Mouse (Mus musculus) heart, embryonic 14.5 days (tissue): ENCODE measurements around the gene Limd2. TPM values are rescaled to one million over a fixed set of nuclear protein-coding genes. Genes with fewer than 3 reads are reported as not detected.
A peak's percentile ranks its signal among the peaks of the same experiment; 100 is the strongest.

ENCODE experiments used
- ATAC-seq: fragments of 200-750 bp; cut with Nextera tagmentation; 2 replicates; pipeline ENCODE4 v1.8.0; 2017; ENCODE audit warnings: low read depth, moderate TSS enrichment; ENCODE audit not compliant: insufficient number of reproducible peaks, insufficient read depth, low FRiP score
- H3K27ac ChIP-seq, 2 experiments: fragments of 200-500 bp in 1 of 2; fragments of 300-500 bp in 1 of 2; sonication (generic) in 1 of 2; replicated peaks in 1 of 2; 2 replicates each; pipeline ENCODE4 v1.5.1; 2012 to 2014; ENCODE audit warnings: low read depth in 2 of 2, low read length in 2 of 2, control low read depth in 1 of 2, mild to moderate bottlenecking in 1 of 2, mixed read lengths in 1 of 2; ENCODE audit not compliant: control insufficient read depth in 1 of 2, insufficient read depth in 1 of 2
- H3K27me3 ChIP-seq: fragments of 300-500 bp; sonication (generic); 2 replicates; pipeline ENCODE4 v1.6.1; 2014; ENCODE audit warnings: mild to moderate bottlenecking, low read length, control low read depth; ENCODE audit not compliant: control insufficient read depth, insufficient read depth
- H3K36me3 ChIP-seq: fragments of 300-500 bp; sonication (generic); 2 replicates; pipeline ENCODE4 v1.6.1; 2014; ENCODE audit warnings: mild to moderate bottlenecking, control low read depth, low read length, mixed read lengths; ENCODE audit not compliant: control insufficient read depth, insufficient read depth
- H3K4me1 ChIP-seq, 2 experiments: fragments of 200-500 bp in 1 of 2; fragments of 300-500 bp in 1 of 2; sonication (generic) in 1 of 2; 2 replicates each; pipeline ENCODE4 v1.6.1; 2012 to 2014; ENCODE audit warnings: low read length in 2 of 2, control low read depth in 1 of 2, mixed read lengths in 1 of 2; ENCODE audit not compliant: control insufficient read depth in 2 of 2, insufficient read depth in 2 of 2
- H3K4me2 ChIP-seq: fragments of 300-500 bp; sonication (generic); 2 replicates; pipeline ENCODE4 v1.6.1; 2014; ENCODE audit warnings: mild to moderate bottlenecking, low read length
- H3K4me3 ChIP-seq, 2 experiments: fragments of 200-500 bp in 1 of 2; fragments of 300-500 bp in 1 of 2; sonication (generic) in 1 of 2; 2 replicates each; pipeline ENCODE4 v1.5.1; 2012 to 2014; ENCODE audit warnings: low read length in 2 of 2, mild to moderate bottlenecking in 2 of 2, control low read depth in 1 of 2, low read depth in 1 of 2, moderate library complexity in 1 of 2; ENCODE audit not compliant: control insufficient read depth in 1 of 2, insufficient read depth in 1 of 2
- H3K9ac ChIP-seq: fragments of 300-500 bp; sonication (generic); 2 replicates; pipeline ENCODE4 v1.6.1; 2014; ENCODE audit warnings: mild to moderate bottlenecking, low read length
- H3K9me3 ChIP-seq: fragments of 300-500 bp; sonication (generic); 2 replicates; pipeline ENCODE4 v1.6.1; 2016; ENCODE audit warnings: low read length, control low read depth; ENCODE audit not compliant: control insufficient read depth
- WGBS: fragments of 180-500 bp; shearing (Covaris S2); extraction: QIAGEN DNeasy Blood & Tissue Kit; methylation state at CpG from one replicate; pipeline ENCODE4 v1.1.7; 2014; 5-methylcytosine and 5-hydroxymethylcytosine counted together
- polyA plus RNA-seq: library from polyadenylated mRNA; unstranded; fragments of >200 nt; fragmentation: Nextera tagmentation; extraction: Ambion mirVana; gene quantifications from 2 replicates; pipeline ENCODE4 v1.2.1, GENCODE M21; 2014

The Limd2 gene
- polyA plus RNA-seq, 1 experiment from 2014 or later: 84.6 TPM

DNA sequence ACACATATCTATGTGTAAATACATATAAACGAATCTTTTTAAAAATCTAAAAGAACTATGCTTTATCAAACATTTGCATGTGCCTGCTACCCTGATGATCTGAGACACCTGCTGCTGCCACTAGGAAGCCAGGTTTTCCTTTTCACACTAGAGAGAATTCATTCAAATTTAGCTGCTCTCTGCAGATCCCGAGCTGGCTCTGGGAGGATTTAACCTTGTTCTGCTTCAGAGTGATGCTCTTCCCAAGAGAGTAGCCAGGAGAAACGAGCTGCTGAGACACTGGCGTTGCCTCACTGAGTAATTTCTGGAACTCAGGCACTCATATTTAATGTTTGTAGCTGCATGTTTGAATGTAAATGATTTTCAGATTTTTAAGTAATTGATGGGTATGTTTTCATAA lies 35.9 kb downstream of the Limd2 start:
- WGBS: 73% methylated on average over 4 of the region's 4 CpGs
- no peak overlapping the region for H3K27ac ChIP-seq
- no peak overlapping the region for H3K4me2 ChIP-seq
- peaks cover 86% of the 10 kb centered on the region for H3K36me3 ChIP-seq
- no peaks in the 10 kb centered on the region for H3K9me3 ChIP-seq
- H3K4me3 ChIP-seq: no peak overlapping the region
- no peaks in the 10 kb centered on the region for H3K27me3 ChIP-seq
- H3K4me1 ChIP-seq: 0 out of 4 replicates have a peak, but pooled peaks cover 0 to 4% of the 10 kb centered on the region in 2 experiments
- no peak for ATAC-seq
- no peak overlapping the region for H3K9ac ChIP-seq

DNA sequence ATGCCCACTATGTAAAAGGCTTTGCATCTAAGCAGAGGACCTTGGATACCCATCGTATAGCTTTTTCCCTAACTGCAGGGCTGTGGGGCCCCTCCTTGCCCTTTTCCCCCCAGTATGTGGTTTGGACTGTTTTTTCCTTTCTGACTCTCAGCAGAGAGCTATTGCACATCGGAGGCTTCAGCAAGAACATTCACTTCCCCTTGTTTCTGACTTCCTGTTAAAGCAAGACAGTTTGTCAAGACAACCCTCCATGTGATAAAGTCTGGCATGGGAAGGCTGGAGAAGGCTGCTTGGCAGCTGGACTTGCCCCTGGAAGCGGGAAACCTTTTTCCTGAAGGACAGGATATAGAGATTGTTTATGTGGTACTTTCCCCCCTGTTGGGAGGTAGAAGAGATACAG lies 37.9 kb downstream of the Limd2 start:
- Histone ChIP-seq H3K27me3 (no peaks in the 10 kb centered on the region), H3K4me1 (0 out of 4 replicates have a peak, but pooled peaks cover 0 to 4% of the 10 kb centered on the region in 2 experiments), H3K9ac (no peak overlapping the region), H3K27ac (peak overlapping the region in 1 of 2 experiments; percentile 57; a peak in 2 of 4 replicates), H3K9me3 (no peaks in the 10 kb centered on the region), H3K4me3 (no peak overlapping the region), H3K4me2 (no peak overlapping the region), H3K36me3 (peaks cover 86% of the 10 kb centered on the region)
- no peak for ATAC-seq
- 74% methylated on average over 3 of the region's 3 CpGs for WGBS

DNA sequence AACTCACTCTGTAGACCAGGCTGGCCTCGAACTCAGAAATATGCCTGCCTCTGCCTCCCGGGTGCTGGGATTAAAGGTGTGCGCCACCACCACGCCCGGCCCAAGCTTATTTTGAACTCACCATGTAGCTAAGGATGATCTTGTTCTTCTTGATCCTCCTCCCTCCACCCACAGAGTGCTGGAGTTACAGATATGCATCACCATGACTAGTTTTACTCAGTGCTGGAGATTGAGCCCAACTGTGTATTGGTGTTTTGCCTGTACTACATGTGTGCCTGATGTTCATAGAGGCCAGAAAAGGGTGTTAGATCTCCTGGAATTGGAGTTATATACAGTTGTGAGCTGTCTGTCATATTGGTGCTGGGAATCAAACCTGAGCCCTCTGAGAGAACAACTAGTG lies 38.4 kb downstream of the Limd2 start:
- Histone ChIP-seq H3K27me3 (no peaks in the 10 kb centered on the region), H3K4me3 (no peak overlapping the region), H3K9ac (no peak overlapping the region), H3K4me2 (no peak overlapping the region), H3K9me3 (no peaks in the 10 kb centered on the region), H3K36me3 (peaks cover 90% of the 10 kb centered on the region), H3K27ac (peak overlapping the region; percentile 10 to 57; a peak in 3 of 4 replicates), H3K4me1 (0 out of 4 replicates have a peak, but pooled peaks cover 0 to 4% of the 10 kb centered on the region in 2 experiments)
- no peak for ATAC-seq
- WGBS: 94% methylated on average over 5 of the region's 5 CpGs

DNA sequence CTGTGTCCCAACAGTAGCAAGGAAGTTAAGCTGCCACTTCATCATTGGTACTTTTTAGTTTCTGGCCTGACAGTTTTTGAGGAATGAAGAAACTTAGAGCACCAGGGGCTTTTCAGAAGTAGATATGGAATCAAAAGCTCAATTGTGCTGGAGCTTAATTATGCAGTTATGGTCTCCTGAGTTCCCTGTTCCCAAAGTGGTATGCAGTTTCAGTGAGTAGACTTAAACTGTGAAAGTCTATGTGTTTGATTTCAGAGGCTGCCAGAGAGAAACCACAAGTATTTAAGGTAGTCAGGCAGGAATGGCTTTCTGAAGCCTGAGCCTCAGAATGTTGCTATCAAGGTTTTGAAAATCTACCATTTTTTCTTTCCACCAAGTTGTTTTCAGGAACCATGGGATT lies 49.0 kb downstream of the Limd2 start:
- H3K9ac ChIP-seq: no peak overlapping the region
- peaks cover 44% of the 10 kb centered on the region for H3K36me3 ChIP-seq
- no peak overlapping the region for H3K27ac ChIP-seq
- no peak overlapping the region for H3K4me2 ChIP-seq
- H3K4me1 ChIP-seq: no peaks in the 10 kb centered on the region
- H3K9me3 ChIP-seq: no peaks in the 10 kb centered on the region
- no peak overlapping the region for H3K4me3 ChIP-seq
- no peak for ATAC-seq
- no peaks in the 10 kb centered on the region for H3K27me3 ChIP-seq

Other genes starting within 250 kb of the Limd2 start
- 4.7 and 5.5 TPM in 2 replicates for gene Cyb561, start 207.5 kb downstream of the Limd2 start, polyA plus RNA-seq
- gene Ace, start 192.9 kb downstream of the Limd2 start, polyA plus RNA-seq: 1.5 and 2.0 TPM in 2 replicates
- not detected in 2 replicates for gene Ace3, start 166.2 kb downstream of the Limd2 start, polyA plus RNA-seq
- 0.20 and 0.26 TPM in 2 replicates for gene Kcnh6, start 152.7 kb downstream of the Limd2 start, polyA plus RNA-seq
- 45.4 and 52.0 TPM in 2 replicates for gene Dcaf7, start 124.0 kb downstream of the Limd2 start, polyA plus RNA-seq
- 9.7 and 10.8 TPM in 2 replicates for gene Taco1, start 94.8 kb downstream of the Limd2 start, polyA plus RNA-seq
- 26.6 and 28.6 TPM in 2 replicates for gene Map3k3, start 76.2 kb downstream of the Limd2 start, polyA plus RNA-seq
- gene Gm10840, start within 50 bp of the Limd2 start, polyA plus RNA-seq: not detected in 2 replicates
- gene Strada, start 41.3 kb upstream of the Limd2 start, polyA plus RNA-seq: 19.4 and 21.8 TPM in 2 replicates
- 69.8 and 75.9 TPM in 2 replicates for gene Ccdc47, start 55.5 kb upstream of the Limd2 start, polyA plus RNA-seq
- 43.0 and 44.9 TPM in 2 replicates for gene Ddx42, start 56.1 kb upstream of the Limd2 start, polyA plus RNA-seq
- gene Ftsj3, start 95.2 kb upstream of the Limd2 start, polyA plus RNA-seq: 31.7 and 34.1 TPM in 2 replicates
- 200 and 207 TPM in 2 replicates for gene Psmc5, start 95.3 kb upstream of the Limd2 start, polyA plus RNA-seq
- 18.1 and 22.9 TPM in 2 replicates for gene Smarcd2, start 112.1 kb upstream of the Limd2 start, polyA plus RNA-seq
- gene Tcam1, start 115.8 kb upstream of the Limd2 start, polyA plus RNA-seq: 0.05 and 0.07 TPM in 2 replicates
- gene Gh, start 141.0 kb upstream of the Limd2 start, polyA plus RNA-seq: not detected in 2 replicates
- 0.95 and 1.4 TPM in 2 replicates for gene Cd79b, start 153.9 kb upstream of the Limd2 start, polyA plus RNA-seq
- gene Scn4a, start 192.4 kb upstream of the Limd2 start, polyA plus RNA-seq: 0.07 and 0.42 TPM in 2 replicates
- 0.35 TPM in 1 of 2 replicates, not detected in the other for gene Prr29, start 204.6 kb upstream of the Limd2 start, polyA plus RNA-seq
- 105 and 108 TPM in 2 replicates for gene Icam2, start 227.2 kb upstream of the Limd2 start, polyA plus RNA-seq